Mouse (Mus musculus): ENCODE measurements around the gene Zfp276.

DNA sequence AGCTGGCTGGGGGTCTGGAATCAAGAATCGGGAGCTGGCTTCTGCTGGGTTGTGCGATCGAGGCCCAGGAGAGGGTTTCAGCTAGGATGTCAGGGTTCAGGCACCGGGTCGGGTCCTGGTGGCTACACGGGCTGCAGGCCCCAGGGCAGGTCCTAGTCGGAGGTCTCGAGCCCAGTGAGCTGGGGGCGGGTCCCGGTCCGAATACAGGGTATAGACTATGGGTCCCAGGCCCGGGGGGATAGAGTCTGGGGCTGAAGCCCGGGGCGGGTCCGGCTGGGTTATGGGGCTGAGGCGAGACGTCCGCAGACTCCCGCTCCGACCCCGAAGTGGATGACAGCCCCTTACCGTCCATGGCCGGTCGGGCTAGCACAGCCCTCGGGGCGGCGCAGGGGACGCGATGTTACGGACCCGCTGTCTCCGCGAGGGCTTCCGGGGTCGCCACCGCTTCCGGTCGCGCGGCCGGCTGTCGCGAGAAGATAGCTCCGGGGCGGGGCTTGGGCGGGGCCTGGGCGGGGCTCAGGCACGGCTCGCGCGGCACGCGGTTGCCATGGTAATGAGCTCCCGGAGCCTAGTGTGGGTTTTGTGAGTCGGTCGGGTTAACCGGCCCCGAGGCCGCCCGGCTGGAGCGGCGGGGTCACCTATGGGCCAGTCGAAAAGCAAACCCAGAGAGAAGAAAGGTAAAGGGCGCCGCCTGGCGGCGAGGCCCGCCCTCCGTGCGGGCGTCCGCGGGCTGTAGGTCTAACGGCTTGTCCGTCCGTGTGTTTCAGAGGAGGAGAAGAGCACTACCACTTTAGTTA is 41.5 kb upstream of the Zfp276 start, which contains the start of the genes Chmp1a and Spata33:
- TF ChIP-seq CTCF (IDR thresholded peaks at IDR 0.05; ENCODE audit: extremely low read depth, insufficient read length, insufficient replicate concordance, low read depth, low read length), result peak; percentile 91
- peak; percentile 80 for TF ChIP-seq POLR2A (IDR thresholded peaks at IDR 0.05; ENCODE audit: low read depth, low read length)

All from small intestine, adult 2 months (tissue).